ENCODE assay signal across 9 mouse cellular contexts in the genomic region with DNA sequence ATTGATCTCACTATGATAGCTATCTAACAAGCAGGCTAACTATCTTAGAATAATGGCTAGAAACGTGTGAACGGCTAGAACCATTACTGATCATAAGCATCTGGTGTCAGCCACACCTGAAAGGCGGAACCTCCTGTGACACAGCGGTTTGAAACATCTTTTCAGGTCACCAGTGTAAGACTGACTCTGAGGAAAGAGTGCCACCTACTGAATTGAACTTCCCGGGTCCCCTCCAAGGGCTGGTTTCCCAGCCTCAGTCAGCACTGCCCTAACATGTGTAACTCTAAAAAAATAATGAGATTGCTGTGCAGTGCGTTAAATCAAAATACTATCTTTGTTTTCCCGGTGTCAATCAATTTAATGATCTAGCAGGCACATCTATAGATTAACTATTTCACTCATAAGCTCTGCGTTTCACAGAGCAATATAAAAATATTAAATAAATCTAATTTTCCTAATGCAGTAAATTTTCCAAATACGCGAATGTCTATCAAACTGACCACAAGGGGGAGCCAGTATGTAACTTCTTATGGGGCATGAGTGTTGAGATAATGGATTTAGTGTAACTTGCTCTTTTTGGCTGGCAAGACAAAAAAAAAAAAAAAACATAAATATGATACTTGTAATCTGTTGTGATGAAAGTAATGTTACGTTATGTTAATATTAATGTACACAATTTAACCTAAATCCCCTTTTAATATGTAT. TPM values are rescaled to one million over a fixed set of nuclear protein-coding genes. Genes with fewer than 3 reads are reported as not detected.
A peak's percentile ranks its signal among the peaks of the same experiment; 100 is the strongest.
DNase-seq lines count a peak whose midpoint lies in the region; ATAC-seq lines count a peak whose summit lies in the region.
"Had no signal": no experiment of that assay in that cellular context is flagged by ENCODE, and none has a peak within 500 bp of the region (broad histone marks: within the 10 kb centered on the region; RNA-seq: fewer than 3 reads in every experiment).

No protein-coding gene starts in this region.

- no peaks in the 10 kb centered on the region for H3K4me1 ChIP-seq in heart, embryonic 12.5 days (replicated peaks)
- H3K4me1 ChIP-seq: limb, embryonic 15.5 days had no signal

- no peak overlapping the region for H3K4me2 ChIP-seq in heart, embryonic 12.5 days
- H3K4me2 ChIP-seq: limb, embryonic 15.5 days had no signal

- H3K36me3 ChIP-seq in heart, embryonic 12.5 days = no peaks in the 10 kb centered on the region
- H3K36me3 ChIP-seq: limb, embryonic 15.5 days had no signal

- no peaks in the 10 kb centered on the region for H3K9me3 ChIP-seq in heart, embryonic 12.5 days (replicated peaks)
- H3K9me3 ChIP-seq: limb, embryonic 15.5 days had no signal

- H3K27ac ChIP-seq in heart, embryonic 12.5 days (ENCODE audit: poor library complexity, severe bottlenecking) = no peak overlapping the region
- H3K27ac ChIP-seq: limb, embryonic 15.5 days had no signal

- ATAC-seq in heart, embryonic 12.5 days (ENCODE audit: insufficient number of reproducible peaks, low FRiP score) = no peak

- WGBS in heart, embryonic 12.5 days = 27% methylated on average over 11 of the region's 11 CpGs

- H3K9ac ChIP-seq in heart, embryonic 12.5 days = no peak overlapping the region
- H3K9ac ChIP-seq: limb, embryonic 15.5 days had no signal

- DNase-seq in heart, postnatal 4 days = peak; percentile 28
- peak; percentile 7 for DNase-seq in urinary bladder, postnatal 14 days (ENCODE audit: low spot score)
- DNase-seq in urinary bladder, postnatal 10 days (ENCODE audit: low spot score) = no peak
- peak; percentile 29 for DNase-seq in embryo, embryonic 9.5 days (ENCODE audit: extremely low spot score)
- DNase-seq in lung, postnatal 14 days = peak; percentile 36
- no peak for DNase-seq in T-cell, adult 2 months (ENCODE audit: low spot score)
- DNase-seq in spleen, postnatal 36 days (ENCODE audit: low spot score in 2 of 2) = no peak

- no peaks in the 10 kb centered on the region for H3K27me3 ChIP-seq in heart, embryonic 12.5 days (replicated peaks)
- H3K27me3 ChIP-seq: limb, embryonic 15.5 days had no signal

- H3K4me3 ChIP-seq in heart, embryonic 12.5 days = no peak overlapping the region
- H3K4me3 ChIP-seq: limb, embryonic 15.5 days had no signal

RNA-seq across cellular contexts. Expression of gene Pcdh17, which starts 5.1 kb away (rescaled TPM):
- total RNA-seq in heart, postnatal 4 days (2021) = 10 to 100 TPM; 20.3 to 21.4 TPM
- polyA plus RNA-seq in heart, embryonic 12.5 days (2016; fragmentation: Nextera tagmentation; extraction: Ambion mirVana) = 1.7 and 1.8 TPM in 2 replicates

Comparison
In these comparisons a context has a peak if more than half of its experiments do, and no peak if none do; other contexts are left out.
1. DNase-seq: peak in heart, postnatal 4 days (single experiment), urinary bladder, postnatal 14 days (single experiment), embryo, embryonic 9.5 days (single experiment) and lung, postnatal 14 days (single experiment); none in urinary bladder, postnatal 10 days (single experiment), T-cell, adult 2 months (single experiment) and spleen, postnatal 36 days (0 of 2).